Mouse (Mus musculus): ENCODE measurements around the gene Ppfibp2. TPM values are rescaled to one million over a fixed set of nuclear protein-coding genes. Genes with fewer than 3 reads are reported as not detected.

Ppfibp2 gene
- total RNA-seq, 2 experiments from 2014 or later = 9.4 to 12.0 TPM

DNA sequence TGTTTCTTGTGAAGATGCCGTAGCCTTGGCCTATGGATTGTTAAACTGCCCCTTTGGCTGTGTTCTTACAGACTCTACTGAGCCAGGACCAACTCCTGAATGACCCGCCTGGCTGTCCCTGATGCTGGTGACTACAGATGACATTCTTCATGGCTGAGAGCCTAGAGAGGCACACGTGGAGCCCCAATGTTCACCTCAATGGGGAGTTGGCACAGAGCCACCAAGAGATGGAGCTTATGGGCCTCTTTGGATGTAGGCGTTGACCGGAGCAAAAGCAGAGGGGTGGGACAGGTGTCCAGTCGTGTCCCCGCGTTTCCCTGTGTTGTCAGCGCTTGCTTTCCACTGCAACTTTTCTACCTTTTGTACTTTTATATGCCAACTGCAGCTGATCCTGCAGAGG lies 152.5 kb downstream of the Ppfibp2 start:
- intact Hi-C loops (cut with DNase I) = loop anchor here (2.0 kb wide), 1 partner anchor 83 kb away; no protein-coding TSS in a partner anchor
- no peak for DNase-seq

DNA sequence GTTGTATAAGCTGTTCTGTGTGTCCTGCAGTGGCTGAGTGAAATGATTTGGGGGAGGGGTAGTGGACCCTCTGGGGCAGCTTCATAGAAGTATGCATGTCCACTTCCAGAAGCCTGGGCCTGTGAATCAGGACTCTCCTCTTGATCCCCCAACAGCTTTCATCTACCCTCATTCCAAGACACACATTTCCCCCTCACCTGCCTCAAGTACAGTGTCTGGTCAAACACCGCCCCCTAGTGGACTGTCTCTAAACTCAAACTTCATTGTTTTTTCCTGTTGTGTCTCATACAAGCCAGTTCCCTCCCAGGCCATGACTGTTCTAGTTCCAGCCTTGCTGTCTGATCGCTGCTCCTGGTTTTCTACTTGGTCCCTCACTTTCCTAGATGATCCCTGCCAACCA lies 152.9 kb downstream of the Ppfibp2 start:
- intact Hi-C loops (cut with DNase I) = loop anchor here (2.0 kb wide), 1 partner anchor 83 kb away; no protein-coding TSS in a partner anchor

DNA sequence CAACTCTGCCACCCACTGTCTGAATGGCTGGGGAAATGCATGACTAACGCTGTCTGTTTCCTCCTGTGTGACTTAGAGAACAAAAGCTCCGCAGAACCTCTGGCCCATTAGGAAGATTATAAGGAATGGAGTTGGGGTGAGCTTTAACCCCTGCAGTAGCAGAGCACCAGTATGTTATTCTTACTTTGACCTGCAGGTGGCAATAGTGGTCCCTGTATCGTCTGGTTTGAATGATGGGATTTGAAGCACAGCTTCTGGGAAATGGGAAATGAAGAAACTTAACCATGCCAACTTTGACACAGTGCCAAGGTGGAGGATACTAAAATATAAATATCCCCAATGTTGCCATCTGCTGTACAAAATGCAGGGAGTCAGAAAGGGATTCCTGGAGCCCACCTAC lies 154.3 kb downstream of the Ppfibp2 start:
- intact Hi-C loops (cut with DNase I) = no loop called here
- no peak for DNase-seq

More for the DNA sequence above, 152.9 kb downstream of the Ppfibp2 start:
- DNase-seq = peak in 1 of 2 experiments; percentile 44

DNA sequence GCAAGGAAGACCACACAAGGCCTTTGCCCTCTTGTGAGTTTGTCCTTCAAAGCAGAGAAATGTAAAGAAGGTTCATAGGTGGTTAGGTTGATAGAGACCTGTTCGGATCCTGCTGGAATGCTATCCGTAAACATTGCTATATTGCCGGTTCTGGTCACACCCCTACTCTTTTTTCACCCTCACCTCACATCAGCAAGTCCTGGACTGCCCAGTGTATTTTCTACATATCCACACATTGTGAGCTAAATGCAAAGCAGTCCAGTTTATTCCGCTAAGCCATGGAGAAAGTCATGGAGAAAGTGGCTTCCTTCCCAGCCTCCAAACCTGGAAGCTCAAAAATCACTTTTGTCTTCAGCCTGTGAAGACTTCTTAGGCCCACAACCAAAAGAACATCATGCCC lies 154.7 kb downstream of the Ppfibp2 start:
- intact Hi-C loops (cut with DNase I) = no loop called here
- DNase-seq = no peak

DNA sequence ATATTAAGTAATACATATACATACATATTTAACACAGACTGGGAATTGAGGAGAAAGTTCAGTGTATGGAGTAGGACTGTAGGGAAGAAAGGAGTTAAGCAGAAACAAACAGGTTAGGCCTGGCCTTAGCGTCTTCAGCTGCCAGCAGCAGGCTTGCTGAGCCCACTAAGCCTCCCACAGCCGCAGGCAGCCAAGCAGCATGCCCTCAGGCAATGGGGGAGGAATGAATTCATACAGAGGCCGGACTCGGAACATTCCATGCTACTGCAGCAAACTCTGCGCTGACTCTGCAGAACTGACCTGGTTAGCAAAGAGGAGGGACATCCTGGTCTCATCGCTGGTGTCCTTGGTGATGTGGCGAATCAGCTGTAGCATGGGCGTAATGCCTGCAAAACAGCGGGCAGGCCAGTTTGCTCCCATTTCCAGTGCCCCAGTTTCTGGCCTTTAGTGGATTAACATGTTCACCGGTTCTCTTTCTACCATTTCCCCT lies 157.1 kb downstream of the Ppfibp2 start:
- DNase-seq = no peak
- intact Hi-C loops (cut with DNase I) = no loop called here

DNA sequence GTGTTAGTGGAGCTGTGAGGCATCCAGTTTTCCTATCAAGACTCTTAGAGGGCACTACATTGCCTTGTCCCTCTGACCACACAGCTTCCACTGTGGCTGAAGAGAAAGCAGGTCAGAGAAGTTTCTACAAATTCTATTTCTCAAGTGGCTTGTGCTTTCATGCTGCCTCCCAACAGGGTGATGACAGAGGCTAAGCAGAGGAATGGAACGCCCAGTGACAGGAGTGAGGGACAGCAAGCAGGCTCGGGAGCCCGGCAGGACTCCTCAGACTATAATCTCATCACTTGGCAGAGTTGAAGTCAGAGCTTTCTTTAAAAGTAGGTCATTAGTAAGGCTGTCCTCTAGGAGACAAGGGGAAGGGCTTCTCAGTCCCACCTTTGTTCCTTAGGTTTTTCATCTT lies 160.9 kb downstream of the Ppfibp2 start:
- DNase-seq = no peak
- intact Hi-C loops (cut with DNase I) = no loop called here

DNA sequence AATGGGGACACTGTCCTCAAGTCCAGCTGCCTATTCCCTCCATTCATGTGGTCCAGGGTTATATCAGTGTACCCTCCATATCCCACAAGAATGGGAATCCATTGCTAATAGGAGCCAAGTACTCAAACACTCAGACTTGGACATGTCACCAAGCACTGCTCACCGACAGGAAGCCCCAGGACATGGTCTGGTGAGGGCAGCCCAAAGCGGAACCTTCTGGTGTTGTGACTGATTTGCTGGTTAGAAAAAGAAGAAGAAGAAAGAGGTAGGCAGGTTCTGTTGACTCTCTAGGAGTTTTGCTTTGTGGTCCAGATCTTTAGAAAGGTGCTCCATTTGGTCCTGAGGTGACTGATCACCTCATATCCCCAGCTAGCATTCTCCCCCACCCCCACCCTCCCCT lies 161.7 kb downstream of the Ppfibp2 start:
- intact Hi-C loops (cut with DNase I) = no loop called here
- no peak for DNase-seq

DNA sequence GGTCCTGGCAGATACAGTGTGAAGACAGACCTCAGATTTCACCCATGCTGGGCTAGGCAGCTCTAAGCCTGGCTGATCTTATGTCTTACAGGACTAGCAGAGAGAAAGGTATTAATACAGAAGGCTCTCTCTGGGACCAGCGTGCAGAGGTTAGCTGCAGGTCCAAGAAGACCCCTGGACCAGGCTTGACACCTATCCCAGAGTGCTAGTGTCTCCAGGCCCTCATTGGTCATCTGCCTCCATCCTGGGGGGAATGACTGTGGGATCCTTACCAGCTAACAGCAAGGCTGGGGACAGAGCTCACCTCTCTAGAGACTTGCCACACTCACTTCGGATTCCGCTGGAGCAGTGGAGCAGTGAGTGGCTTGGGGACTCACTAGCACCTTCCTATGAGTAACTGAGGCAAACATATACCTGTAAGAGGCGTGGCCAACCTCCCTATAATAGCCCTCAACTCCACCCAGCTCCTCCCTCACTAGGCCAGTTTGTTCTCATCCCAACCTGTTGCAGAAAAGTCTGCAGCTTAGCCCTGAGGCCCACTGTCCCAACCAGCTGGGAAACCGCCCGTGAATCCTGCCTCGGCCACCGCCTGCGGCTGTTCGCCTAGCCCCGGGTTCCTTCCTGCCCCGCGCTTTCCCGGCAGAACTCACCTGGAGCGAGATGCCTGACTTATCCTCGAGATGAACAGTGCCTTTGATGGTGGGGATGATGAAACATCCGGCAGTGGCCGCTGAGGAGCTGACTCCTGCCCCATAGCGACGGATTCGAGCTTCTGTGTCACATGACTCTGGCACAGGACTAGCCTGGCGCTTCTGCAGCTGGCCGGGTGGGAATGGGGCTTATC lies 162.5 kb downstream of the Ppfibp2 start, which contains the start of gene Cyb5r2:
Cyb5r2 (minus strand) TSS at position 725 of the 844 bp plus-strand sequence.
- intact Hi-C loops (cut with DNase I) = no loop called here
- peak in 1 of 2 experiments; percentile 33 for DNase-seq

DNA sequence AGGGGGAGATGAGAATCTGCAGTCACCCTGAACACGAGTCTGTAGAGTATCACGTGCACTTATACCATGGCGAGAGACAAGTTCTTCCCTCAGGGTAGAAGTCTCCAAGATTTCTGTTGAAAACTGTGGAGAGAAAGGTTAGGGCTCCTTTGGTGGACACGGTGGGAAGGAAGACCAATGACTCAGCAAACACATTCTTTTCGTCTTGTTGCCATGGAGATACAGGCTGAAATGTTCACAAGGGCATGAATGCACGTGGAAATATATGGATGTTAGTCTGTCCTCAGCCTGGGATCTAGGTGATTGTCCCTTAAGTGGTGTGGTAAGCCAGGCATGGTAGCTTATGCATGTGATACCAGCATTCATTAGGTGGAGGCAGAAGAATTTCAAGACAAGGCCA lies 175.8 kb downstream of the Ppfibp2 start:
- DNase-seq = no peak
- intact Hi-C loops (cut with DNase I) = loop anchor here (10.0 kb wide), 1 partner anchor 556 kb away; no protein-coding TSS in a partner anchor

DNA sequence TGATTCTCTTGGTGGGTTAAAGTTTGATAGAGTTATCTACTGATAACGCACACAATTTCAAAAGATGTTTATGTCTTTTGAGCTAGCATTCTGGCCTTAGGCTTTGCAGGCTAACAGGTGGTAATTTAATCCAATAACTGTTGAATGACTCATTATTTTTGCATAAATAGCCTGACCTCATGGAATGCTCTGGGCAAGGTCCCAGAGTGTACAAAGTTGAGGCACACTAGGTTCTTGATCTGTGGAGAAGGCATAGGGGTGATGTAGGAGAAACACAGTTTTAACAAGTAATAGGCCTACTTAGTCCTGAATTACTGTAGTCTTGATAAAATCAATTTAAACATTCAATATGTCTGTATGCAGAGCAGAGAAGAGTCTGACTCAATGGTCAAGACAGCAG lies 183.2 kb downstream of the Ppfibp2 start:
- intact Hi-C loops (cut with DNase I) = loop anchor here (10.0 kb wide), 1 partner anchor 563 kb away; no protein-coding TSS in a partner anchor
- no peak for DNase-seq

DNA sequence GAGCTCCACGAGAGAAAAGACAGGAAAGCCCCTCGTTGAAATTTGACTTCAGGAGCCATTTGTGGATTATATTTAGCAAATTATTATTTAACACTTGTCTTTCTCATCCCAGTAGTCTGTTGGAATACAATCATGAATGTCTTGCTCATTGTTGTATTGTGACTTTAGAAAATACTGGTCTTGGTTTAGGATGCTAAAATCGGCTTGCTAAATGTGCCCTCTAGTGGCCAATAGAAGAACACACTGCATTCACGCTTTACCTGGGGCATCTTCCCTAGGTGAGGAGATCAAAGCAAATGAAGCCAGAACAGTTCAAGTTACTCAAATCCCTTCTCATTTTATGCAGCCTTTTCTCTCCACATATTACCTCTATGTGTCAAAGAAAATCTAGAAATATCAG lies 184.6 kb downstream of the Ppfibp2 start:
- intact Hi-C loops (cut with DNase I) = loop anchor here (10.0 kb wide), 1 partner anchor 565 kb away; no protein-coding TSS in a partner anchor

DNA sequence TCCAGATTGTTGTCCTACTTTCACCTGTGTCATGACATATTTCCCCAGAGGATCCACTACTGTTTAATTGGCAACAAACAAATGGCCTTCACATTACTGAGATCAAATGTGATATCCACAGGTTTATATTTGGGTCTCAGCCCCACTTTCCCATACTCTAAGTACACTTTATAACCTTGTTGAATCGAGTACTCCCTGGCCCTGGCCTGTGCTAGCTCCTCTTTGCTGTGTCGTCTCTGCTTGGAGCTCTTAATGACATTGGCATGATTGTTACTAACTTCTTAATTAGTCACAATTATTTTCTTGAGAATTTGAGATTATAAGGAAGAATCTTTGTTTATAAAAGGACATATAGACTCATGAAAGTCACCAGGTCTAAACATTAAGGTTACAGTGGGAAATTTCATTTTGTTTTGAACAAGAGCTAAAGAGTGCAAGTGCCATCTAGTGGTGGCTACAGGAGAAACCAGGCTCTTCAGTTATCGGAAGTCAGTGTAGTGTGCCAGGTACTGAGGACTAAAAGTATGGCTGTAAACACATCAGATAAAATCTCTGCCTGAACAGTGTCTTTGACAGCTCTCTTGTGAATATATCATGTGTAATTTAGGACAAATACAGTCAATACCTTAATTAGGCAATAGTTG lies 193.1 kb downstream of the Ppfibp2 start:
- DNase-seq = no peak
- intact Hi-C loops (cut with DNase I) = no loop called here

More for the DNA sequence above, 184.6 kb downstream of the Ppfibp2 start:
- DNase-seq = no peak

DNA sequence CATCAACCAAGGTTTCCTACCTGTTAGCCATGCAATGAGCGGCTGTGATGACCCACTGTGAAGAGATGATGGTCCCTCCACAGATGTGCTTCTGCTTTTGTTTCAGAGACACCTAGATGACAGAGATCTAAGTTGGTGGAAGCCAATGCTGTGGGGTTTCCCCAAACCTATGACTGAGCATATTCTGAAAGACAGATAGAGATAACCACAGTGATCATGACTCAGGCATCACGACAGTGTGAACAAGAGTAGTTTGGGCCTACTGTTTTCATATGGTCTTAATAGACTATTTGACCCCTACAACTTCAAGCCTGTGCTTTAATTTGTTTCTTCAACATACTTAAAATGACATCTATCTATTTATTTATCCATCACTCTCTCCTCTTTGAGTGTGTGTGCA lies 201.5 kb downstream of the Ppfibp2 start:
- no peak for DNase-seq
- intact Hi-C loops (cut with DNase I) = no loop called here

Other genes starting within 250 kb of the Ppfibp2 start
- gene Syt9, start 224.5 kb upstream of the Ppfibp2 start, total RNA-seq (2021) = under 1 TPM; 0.18 to 0.20 TPM
- 1 to 10 TPM; 1.8 to 2.3 TPM for gene Olfml1, start 27.8 kb upstream of the Ppfibp2 start, total RNA-seq (2021)
- not detected for gene 5330417H12Rik, start 30.0 kb downstream of the Ppfibp2 start, total RNA-seq (2021)
- gene Cyb5r2, start 162.8 kb downstream of the Ppfibp2 start, total RNA-seq (2021) = under 1 TPM; 0.23 to 0.30 TPM
- not detected for gene Ovch2, start 206.0 kb downstream of the Ppfibp2 start, total RNA-seq (2021)
- not detected for gene Olfr467, start 217.1 kb downstream of the Ppfibp2 start, total RNA-seq (2021)
- gene Olfr469, start 230.3 kb downstream of the Ppfibp2 start, total RNA-seq (2021) = not detected